Mouse (Mus musculus) ovary, postnatal 10 days (tissue): Measurements from ENCODE around the gene Synrg.

Experiments used
- DNase-seq: peaks from one replicate; pipeline ENCODE4 v3.0.0; 2022; ENCODE audit warnings: low spot score

Gene Synrg

GRCm38 (mm10) chr11:83981338-83981737 lies 17.1 kb downstream of the Synrg start:
- no peak for DNase-seq

DNA sequence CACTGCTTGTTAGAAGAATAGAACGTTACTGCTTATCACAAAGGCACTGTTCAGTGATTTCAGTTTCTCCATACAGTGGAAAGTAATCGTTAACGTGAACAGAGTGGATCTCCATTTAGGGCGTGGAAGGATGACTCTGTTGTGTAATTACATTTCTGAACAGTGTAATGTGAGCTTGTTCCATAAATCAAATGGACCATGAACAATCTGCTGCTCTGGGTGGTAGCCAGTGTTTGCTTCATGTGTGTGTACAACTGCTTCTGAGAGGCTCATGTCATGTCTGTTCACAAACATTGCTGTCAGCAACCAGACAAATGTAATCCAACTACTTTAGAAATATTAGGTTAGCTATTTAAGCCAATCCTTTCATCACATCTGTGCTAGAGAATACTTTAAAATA lies 27.5 kb downstream of the Synrg start:
- DNase-seq, result no peak

DNA sequence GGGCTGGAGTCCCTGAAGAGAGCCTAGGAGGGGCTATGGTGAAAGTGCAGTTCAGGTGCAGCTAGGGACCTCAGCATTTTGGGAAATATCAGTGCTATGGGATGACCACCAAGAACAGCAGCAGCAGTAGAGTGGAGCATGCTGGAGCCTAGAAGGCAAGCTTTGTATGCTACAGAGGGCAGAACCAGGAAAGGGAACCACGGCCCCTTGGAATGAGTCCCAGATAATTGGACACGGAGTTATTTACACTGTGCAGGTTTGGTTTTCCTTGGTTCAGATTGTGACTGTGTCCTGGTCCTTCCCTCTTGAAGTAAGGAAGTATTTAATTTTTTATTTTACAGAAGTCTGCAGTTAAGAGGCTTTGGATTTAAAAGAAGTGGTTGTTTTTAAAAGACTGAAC lies 29.2 kb downstream of the Synrg start:
- DNase-seq, result no peak

DNA sequence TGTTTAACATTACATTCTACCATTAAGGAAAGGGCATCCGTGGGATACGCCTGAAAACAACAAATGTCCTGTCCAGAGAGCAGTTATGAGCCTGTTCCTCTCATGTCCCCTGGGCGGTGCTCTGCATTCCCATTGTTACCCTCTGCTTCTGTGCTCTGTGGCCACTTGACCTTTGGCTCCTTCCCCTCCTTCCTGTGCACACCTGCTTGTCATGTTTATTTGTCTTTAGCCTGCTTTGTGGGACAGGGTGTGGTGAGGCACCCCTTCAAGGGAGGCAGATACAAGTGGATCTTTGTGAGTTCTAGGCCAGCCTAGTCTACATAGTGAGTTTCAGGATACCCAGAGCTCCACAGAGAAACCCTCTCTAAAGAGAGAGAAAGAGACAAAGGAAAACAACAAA lies 30.3 kb downstream of the Synrg start:
- DNase-seq, result no peak

- no peak for DNase-seq
Observed at GRCm38 (mm10) chr11:83995535-83995950, 31.3 kb downstream of the Synrg start.

- no peak for DNase-seq
Observed at GRCm38 (mm10) chr11:83997171-83997868, 33.1 kb downstream of the Synrg start.

- DNase-seq, result no peak
Observed at GRCm38 (mm10) chr11:83998993-83999392, 34.8 kb downstream of the Synrg start.

GRCm38 (mm10) chr11:83999411-83999915 lies 35.2 kb downstream of the Synrg start:
- no peak for DNase-seq

- no peak for DNase-seq
Observed at GRCm38 (mm10) chr11:84001257-84001656, 37.0 kb downstream of the Synrg start.

GRCm38 (mm10) chr11:84003986-84004385 lies 39.8 kb downstream of the Synrg start:
- no peak for DNase-seq

GRCm38 (mm10) chr11:84009001-84009400 lies 44.8 kb downstream of the Synrg start:
- no peak for DNase-seq

GRCm38 (mm10) chr11:84010411-84010810 lies 46.2 kb downstream of the Synrg start:
- DNase-seq, result no peak

DNA sequence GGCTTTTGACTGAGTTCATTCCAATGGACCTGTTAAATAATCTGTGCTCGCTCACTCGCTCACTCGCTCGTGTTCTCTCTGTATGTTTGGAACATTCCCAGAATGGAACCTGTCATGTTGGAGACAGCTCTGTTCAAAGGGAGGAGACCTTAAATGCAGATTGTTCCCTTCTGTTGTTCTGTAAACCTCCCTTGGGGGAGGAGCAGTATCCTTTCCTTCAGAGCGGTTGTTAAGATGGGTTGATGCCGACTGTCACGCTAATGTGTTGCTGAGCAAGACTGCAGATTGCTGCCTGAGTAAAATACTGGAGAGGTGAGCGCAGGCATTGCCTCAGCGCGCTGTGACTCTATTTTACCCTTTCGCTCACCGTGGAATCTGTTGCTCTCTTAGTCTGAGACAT lies 46.8 kb downstream of the Synrg start:
- no peak for DNase-seq

- DNase-seq, result no peak
Observed at GRCm38 (mm10) chr11:84011576-84011975, 47.3 kb downstream of the Synrg start.

GRCm38 (mm10) chr11:84013105-84013504 lies 48.9 kb downstream of the Synrg start:
- DNase-seq, result no peak

DNA sequence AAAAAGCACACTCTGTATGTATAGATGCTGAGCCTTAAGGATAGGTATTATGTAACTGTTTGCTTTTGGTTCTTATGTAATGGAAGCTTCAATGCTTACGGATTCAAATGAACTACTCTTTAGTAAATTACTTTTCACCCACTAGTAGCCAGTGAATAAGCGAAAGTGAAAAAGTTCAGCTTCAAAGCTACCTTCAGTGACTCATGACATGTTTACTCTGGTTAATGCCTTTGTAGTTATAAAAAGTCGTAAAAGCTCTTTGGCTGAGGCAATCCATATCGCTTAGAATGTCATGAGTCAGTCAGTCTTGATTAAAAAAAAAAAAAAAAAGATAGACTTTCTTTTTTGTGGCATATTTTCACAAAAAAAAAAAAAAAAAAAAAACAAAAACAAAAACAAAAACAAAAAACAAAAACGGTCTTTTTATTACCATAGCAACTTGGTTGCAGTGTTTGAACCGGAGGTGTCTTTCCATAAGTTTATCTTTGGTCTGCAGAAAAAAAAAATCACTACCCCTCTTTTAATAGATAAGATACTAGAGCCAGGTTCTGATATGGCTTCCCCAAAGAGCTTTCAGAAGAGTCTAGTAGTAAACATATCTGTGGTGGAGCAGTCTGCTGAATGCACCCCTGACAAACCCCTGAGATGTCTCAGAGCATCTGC lies 52.0 kb downstream of the Synrg start:
- no peak for DNase-seq

DNA sequence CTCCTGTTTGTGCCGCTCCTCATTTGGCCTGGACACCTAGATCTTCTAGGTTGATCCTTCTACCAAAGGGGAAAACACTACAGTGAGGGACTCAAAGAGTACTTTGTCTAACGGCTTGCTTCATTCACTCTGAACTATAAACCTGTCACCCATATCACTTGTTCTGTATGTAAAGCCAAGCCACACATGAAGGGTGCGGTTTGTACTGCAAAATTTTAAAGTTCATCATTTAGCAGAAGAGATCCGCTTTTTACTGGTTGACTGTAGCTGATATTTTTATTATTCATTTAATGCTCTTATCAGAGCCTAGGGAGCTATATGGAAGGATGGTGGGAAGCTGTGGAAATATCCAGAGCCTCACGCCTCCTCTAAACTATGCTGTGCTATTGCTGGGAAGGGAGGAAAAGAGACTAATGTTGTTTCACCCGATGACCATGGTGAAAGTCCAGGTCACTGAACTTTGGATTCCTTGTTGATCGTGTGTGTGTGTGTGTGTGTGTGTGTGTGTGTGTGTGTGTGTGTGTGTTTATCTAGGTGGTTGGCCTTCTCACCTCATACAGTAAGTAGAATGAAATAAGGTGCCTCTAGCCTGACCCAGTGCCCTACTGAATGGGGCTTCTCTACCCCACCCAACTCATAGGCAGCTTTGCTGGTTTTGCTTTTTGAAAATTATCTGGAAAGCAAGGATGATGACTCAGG lies 52.7 kb downstream of the Synrg start:
- DNase-seq, result no peak

- no peak for DNase-seq
Observed at GRCm38 (mm10) chr11:84027231-84027630, 63.0 kb downstream of the Synrg start.

DNA sequence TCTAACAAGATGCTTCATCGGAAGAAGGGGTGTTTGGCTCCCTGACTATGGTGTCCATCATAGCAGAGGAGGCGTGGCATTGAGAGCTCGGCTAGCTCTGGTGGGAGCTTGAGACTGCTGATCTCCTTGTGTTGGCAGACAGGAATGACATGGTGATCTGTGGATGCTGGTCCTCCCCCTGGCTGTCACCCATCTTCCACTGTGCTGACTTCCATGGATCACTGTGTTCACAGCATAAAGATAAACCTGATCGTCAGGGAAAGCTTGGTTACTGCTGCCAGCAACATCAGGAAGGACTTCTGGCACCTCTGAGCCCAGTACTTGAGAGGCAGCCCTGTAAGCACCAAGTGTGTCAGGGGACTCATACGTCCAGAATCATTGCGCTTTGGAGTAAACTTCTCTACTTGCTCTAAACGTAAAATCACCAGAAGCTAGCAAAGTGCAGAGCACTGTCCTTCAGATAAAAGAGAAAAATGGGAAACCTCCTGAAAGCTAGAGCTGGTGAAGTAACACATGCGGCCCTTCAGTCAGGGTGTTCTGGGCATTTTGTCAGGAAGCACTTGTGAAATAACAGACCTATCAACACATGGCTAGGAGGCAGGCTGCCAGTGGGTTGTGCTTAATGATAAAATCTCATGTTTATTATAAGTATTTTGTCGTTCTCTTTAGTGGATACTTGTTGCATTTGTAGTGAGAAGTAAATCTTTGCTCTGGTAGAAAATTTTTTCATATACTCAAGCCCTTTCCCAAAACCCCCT lies 64.2 kb downstream of the Synrg start:
- no peak for DNase-seq

DNA sequence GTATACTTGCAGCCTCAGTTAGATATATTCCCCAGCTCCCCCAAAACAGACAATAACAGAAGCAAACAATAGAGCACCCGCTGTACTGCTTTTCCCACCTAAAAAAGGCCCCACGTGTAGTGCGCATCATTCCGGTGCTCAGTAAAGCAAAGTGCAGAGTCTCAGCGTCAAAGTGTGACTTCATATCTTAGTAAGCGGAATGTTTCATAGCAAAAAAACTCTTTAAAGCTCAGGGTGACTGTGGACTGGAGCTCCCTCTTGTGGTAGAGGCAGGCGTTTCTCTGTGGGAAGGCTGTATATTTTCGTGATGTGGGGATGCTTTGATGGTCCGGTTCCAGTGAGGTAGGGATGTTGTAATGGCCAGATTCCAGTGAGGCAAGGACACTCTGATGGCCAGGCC lies 67.7 kb downstream of the Synrg start:
- DNase-seq, result no peak

GRCm38 (mm10) chr11:84032559-84032958 lies 68.3 kb downstream of the Synrg start:
- no peak for DNase-seq

DNA sequence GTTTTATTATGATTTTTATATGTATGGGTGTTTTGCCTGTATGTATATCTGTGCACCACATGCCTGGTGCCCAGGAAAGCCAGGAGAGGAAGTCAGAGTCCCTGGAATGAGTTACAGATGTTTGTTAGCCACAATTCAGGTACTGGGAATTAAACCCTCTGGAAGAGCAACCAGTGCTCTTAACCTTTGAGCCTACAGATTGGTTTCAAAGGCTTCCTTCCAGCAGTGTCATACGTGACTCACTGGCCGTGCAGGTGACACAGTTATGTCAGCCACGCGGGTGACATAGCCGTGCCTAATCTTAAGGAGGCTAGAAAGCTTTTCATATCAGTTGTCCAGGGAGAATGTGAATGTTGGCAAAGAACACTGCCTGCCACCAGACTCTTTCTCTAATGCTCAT lies 69.4 kb downstream of the Synrg start:
- no peak for DNase-seq
